Mouse (Mus musculus): ENCODE results near the gene Tdrkh. TPM values are rescaled to one million over a fixed set of nuclear protein-coding genes. Genes with fewer than 3 reads are reported as not detected.

Tdrkh gene
- 4.5 TPM in 2 replicates for total RNA-seq (2014; fragmentation: Nextera tagmentation)
- 5.7 and 6.1 TPM in 2 replicates for total RNA-seq (2017)

DNA sequence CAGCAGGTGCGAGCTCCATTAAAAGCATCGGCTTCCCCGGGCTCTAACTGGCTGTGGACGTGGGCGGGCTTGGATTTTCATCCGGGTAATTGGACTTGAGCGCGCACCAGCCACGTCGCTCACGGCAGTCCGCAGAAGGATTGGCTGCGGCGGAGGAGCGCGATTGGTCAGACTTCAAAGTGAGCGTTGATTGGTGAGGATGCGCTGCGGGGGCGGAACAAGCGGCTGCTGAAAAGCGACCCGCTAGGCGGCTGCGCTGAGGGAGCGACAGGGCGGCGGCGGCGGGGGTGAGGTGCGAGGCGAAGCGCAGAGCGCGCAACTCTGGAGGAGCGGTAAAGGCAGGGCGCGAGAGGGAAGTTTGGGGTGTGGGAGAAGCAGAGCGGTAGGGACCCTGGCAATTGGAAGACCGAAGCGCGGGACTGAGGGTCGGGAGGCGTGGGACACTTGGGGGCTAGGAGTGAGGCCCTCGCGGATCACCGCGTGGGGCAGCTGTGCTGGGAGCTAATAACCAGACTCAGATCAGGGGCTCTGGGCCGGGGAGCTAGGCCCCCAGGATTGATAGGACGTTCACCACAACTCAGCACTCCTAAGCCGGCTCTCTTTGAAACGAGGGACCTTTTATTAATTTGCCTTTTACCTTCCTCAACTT is at the start of gene Tdrkh:
Gene Tdrkh, plus strand, starts transcription at position 243 of the 649 bp plus-strand sequence.
- peak; percentile 98 for ATAC-seq (replicated peaks; ENCODE audit: poor library complexity, severe bottlenecking)

GRCm38 (mm10) chr3:94363291-94364153 is 49.6 kb upstream of the Tdrkh start:
- peak; percentile 49 for ATAC-seq (replicated peaks; ENCODE audit: poor library complexity, severe bottlenecking)

- ATAC-seq (replicated peaks; ENCODE audit: poor library complexity, severe bottlenecking) = no peak
Observed at GRCm38 (mm10) chr3:94364154-94364526, 48.9 kb upstream of the Tdrkh start.

DNA sequence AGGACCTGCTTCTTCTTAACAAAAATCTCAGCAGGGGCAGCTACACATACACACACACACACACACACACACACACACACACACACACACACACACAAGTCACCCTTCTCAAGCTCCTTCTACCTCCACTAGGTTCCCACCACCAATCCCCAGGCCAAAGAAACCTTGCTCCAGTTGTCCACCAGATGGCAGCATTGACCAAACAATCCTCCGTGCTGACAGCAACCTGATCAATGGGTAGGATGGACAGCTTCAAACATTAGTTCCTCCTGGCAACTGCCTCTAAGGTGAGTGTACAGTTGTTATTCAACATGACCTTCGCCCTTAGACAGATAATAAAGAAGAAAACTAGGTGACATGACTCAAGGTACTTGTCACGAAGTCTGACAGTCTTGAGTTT is 46.3 kb upstream of the Tdrkh start:
- ATAC-seq (replicated peaks; ENCODE audit: poor library complexity, severe bottlenecking) = peak; percentile 84

- no peak for ATAC-seq (replicated peaks; ENCODE audit: poor library complexity, severe bottlenecking)
Observed at GRCm38 (mm10) chr3:94367511-94367910, 45.6 kb upstream of the Tdrkh start.

GRCm38 (mm10) chr3:94368631-94369030 is 44.4 kb upstream of the Tdrkh start:
- no peak for ATAC-seq (replicated peaks; ENCODE audit: poor library complexity, severe bottlenecking)

DNA sequence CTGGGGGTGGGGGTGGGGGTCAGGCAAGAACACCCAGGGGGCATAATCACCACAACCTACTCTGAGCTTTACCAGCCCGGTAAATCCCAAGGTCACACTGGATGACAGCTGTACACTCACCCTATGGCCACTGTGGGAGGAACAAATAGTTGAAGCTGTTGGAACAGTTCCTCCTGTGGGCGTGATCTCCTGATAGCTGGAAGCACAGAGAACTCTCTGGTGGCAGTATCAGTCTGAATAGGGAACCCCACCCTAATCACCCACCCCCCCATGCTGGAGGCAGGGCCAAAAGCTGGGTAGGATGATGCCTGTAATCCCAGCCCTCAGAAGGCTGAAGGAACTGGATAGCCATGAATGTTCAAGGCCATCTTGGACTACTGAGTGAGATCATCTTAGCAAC is 43.4 kb upstream of the Tdrkh start:
- no peak for ATAC-seq (replicated peaks; ENCODE audit: poor library complexity, severe bottlenecking)

DNA sequence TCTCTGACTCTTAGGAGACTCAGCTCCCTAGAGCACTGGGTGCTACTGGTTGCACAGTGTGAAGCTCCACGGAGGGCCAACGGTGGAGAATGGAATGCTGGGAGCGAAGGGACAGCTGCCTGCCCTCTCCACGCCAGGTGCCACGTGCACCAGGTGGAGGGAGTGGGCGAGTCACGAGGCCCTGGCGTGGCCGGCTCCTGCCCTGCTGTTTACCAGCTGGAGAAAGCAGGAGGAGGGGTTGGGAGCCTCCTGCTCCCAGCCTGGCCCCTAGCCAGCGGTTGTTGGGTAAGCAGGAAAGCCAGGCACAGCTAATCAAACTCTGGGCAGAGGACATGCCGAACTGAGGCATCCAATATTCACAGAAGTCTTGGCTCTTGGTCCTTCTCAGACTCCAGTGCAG is 41.4 kb upstream of the Tdrkh start:
- ATAC-seq (replicated peaks; ENCODE audit: poor library complexity, severe bottlenecking) = no peak

DNA sequence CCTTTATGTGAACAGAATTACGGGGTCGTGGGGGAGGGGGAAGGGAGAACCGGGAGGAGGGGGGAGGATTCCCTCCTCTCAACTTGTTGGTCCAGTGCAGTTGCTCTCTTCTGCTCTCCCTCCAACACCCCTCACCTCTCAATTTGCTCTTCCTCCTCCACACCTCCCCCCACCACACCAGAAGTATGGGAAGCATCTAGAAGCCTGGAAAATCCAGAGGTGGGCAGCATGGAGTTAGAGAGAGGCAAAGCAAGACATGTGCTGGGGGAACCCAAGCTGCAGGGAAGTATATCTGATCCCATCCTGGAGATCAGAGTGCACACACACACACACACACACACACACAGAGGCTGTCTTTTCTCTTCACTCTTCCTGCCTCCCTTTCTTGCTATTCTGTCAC is 41.0 kb upstream of the Tdrkh start:
- no peak for ATAC-seq (replicated peaks; ENCODE audit: poor library complexity, severe bottlenecking)

DNA sequence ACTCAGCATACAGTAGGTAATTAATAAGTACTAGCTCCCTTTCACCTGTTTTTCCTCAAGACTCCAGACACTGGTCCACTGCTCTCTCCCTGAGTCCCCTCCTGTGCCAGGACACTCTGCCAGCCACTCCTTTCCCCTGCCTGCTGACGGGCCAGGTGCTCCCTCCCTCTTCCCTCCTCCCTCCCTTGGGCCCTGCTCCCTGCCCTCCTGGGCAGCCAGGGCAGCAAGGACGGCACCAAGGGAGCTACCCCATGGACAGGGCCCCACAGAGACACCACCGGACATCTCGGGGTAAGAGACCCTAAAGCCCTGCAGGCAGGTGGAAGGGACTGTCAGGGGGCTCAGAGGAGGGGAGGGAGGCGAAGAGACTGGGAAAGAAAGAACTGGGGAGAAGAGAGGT is 40.4 kb upstream of the Tdrkh start, which contains the start of gene Rorc:
Gene Rorc, plus strand, starts transcription at position 154 of the 400 bp plus-strand sequence.
- ATAC-seq (replicated peaks; ENCODE audit: poor library complexity, severe bottlenecking) = no peak

- ATAC-seq (replicated peaks; ENCODE audit: poor library complexity, severe bottlenecking) = no peak
Observed at GRCm38 (mm10) chr3:94373090-94373489, 40.0 kb upstream of the Tdrkh start.

DNA sequence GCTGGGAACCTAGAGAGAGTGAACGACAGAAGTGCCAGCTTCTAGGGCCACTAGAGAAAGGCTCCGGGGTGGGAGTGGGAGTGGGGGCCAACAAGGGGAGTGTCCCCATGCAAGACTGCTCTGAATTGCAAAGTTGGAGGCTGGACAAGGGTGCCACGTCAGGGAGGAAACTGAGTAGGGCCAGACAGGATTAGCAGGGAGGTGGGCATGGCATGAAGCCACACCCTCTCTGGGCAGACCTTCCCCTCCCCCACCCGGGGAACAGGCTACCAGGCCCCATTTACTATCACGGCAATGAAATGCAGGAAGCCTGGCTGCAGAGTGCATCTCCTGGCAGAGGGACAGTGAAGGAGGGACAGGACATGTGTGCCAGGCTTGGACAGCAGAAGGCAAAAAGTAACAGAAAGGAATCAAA is 39.5 kb upstream of the Tdrkh start:
- 0 out of 2 replicates have a peak, but pooled peaks have one; percentile 12 for ATAC-seq (replicated peaks; ENCODE audit: poor library complexity, severe bottlenecking)

DNA sequence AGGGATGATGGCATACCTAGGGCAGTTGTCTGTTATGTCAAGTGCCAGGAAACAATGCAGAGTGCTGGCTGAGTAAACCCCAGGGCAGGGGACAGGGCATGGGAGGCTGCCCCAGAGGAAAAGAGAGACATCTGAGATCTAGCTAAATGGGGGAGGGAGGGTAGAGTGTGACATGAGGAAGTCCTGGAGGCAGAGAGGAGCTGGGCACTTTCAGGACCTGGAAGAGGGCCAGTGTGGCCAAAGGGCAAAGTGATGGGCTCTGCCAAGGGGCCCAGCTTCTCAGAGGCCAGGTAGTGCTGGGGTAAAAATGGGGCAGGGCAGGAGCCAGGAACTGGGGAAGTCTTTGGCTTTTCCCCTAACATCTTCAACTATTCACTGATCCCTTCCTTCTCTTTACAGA is 38.4 kb upstream of the Tdrkh start:
- no peak for ATAC-seq (replicated peaks; ENCODE audit: poor library complexity, severe bottlenecking)

DNA sequence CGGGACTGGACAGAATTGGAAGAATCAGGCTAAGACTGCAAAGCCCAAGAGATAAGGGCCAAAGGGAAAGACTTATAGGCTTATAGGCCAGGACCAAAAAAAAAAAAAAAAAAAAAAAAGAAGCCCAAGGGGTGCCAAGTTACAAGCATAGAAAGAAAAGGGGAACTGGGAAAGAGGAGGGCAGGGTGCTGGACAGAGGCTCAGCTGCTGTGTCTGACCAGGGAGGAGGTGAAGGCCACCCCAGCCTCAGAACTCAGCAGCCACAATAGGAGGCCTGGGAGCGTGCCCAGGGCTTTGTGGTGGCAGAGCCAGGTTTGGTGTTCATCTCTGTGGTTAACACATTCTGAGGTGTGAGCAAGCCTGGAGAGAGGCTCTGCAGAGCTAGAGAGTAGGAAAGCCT is 37.9 kb upstream of the Tdrkh start:
- peak; percentile 65 for ATAC-seq (replicated peaks; ENCODE audit: poor library complexity, severe bottlenecking)

DNA sequence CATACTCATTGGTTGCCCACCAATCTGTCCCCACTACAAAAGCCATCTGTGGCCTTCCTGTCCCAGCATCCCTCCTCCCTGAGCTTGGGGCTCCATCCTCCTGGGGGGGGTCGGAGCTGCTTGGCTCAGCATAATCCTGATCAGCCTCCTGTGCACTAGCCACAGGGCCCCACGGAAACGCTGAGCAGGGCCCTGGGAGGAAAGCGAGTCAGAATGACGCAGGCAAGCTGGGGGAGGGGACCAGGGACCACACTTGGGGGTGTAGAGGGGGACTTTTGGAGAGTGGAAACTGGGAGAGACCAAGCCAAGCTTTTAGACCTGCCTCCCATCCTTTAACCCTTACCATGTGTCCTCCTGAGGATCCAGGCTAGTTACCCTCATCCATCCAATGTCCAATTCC is 37.2 kb upstream of the Tdrkh start:
- ATAC-seq (replicated peaks; ENCODE audit: poor library complexity, severe bottlenecking) = no peak

GRCm38 (mm10) chr3:94377028-94377923 is 35.8 kb upstream of the Tdrkh start:
- no peak for ATAC-seq (replicated peaks; ENCODE audit: poor library complexity, severe bottlenecking)

DNA sequence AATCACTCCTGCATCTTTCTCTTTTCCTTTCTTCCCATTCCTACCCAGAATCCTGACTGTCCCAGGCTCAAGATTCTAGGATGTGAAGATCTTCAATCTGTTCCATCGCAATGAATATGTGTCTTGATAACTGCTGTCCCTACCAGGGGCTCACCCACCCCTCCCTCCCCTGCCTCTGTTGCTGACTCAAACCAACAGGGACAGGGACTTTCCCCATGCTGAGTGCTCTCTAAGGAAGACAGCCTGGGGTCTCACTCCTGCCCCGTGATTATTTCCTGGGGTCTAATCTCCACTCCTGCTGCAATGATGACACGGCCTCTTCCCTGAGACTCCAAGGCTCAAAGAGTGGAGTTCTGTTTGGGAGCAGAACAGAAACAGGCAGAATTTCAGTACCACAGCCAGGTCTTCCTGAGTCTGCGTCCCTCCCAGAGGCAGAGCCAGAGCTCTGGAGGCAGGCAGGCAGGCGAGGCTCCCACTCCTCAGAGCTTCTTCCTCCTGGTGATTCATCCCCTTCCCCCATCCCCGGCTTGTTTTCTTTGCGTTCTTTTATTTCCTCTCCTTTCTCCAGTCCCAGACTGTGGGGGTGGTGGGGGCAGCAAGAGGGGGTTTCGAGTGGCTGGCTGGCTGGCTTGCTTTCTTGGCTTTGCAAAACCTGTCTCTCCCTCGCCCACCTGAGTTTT is 33.1 kb upstream of the Tdrkh start:
- ATAC-seq (replicated peaks; ENCODE audit: poor library complexity, severe bottlenecking) = no peak

DNA sequence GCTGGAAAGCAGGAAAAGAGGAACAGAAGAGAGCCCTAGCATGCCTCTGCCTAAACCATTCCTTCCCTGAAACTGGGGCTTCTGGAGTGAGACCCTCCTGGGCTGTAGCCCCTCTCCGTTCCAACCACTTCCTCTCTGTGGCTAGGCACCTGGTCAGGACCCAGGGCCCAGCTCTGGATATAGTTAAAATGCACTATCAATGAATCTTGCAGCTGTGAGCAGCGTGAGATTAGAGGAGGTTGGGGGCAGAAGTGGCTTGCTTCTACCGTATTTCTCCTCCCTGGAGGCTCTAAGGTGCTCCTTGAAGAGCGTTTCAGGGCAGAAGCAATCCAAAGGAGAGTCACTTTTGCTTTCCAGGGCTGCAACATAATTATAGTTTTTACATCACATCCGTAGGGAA is 30.8 kb upstream of the Tdrkh start:
- peak; percentile 70 for ATAC-seq (replicated peaks; ENCODE audit: poor library complexity, severe bottlenecking)

- no peak for ATAC-seq (replicated peaks; ENCODE audit: poor library complexity, severe bottlenecking)
Observed at GRCm38 (mm10) chr3:94383476-94383875, 29.6 kb upstream of the Tdrkh start.

- ATAC-seq (replicated peaks; ENCODE audit: poor library complexity, severe bottlenecking) = no peak
Observed at GRCm38 (mm10) chr3:94386671-94387070, 26.4 kb upstream of the Tdrkh start.
